Mouse (Mus musculus) heart, postnatal 25 days (tissue): ENCODE measurements around the gene Zfp654. TPM values are rescaled to one million over a fixed set of nuclear protein-coding genes. Genes with fewer than 3 reads are reported as not detected.
"Not testable (repeated sequence)": the region's sequence is repeated elsewhere in the genome, so short reads cannot be mapped to it uniquely, and the experiment has no call there.

ENCODE experiments used
- DNase-seq: peaks from one replicate; pipeline ENCODE4 v3.0.0; 2022; ENCODE audit warnings: low spot score
- intact Hi-C: fragments of 180-260 bp; cut with DNase I; formaldehyde crosslinking; loops from one replicate; pipeline ENCODE4 v1.15.1; 2025
- total RNA-seq, 2 experiments: library from RNA; stranded (reverse); gene quantifications; 2 replicates each; pipeline ENCODE4 v1.2.3; 2021

The Zfp654 gene
- total RNA-seq, 2 experiments from 2014 or later = 8.8 to 9.9 TPM

- intact Hi-C loops, DNase-seq: not testable (repeated sequence)
Observed at GRCm38 (mm10) chr16:64865841-64866240, 14.4 kb upstream of the Zfp654 start.

- intact Hi-C loops = no loop called here
Observed at GRCm38 (mm10) chr16:64856946-64857345, 5.5 kb upstream of the Zfp654 start.

DNA sequence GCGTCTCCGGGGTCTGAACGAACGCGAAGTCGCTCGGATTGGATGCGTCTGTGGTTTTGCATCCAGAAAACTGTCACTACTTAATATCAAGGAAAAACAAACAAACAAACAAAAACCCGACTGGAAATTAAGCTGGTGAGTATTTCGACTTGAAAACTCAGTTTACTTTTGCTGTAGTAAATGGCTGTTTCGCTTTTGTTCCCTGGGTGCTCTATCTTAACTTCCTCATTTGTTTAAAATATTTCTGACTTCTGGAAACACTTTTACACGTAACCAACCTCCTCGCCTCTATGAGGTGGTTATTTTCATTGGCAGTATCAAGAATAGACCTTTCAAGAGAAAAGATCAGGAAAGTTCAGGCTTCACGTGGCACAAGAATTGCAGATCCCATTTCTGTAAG is 1.4 kb upstream of the Zfp654 start:
- no peak for DNase-seq
- intact Hi-C loops = loop anchor here (2.0 kb wide), 1 partner anchor 20 kb away; no protein-coding TSS in a partner anchor

More at GRCm38 (mm10) chr16:64856946-64857345, 5.5 kb upstream of the Zfp654 start:
- no peak for DNase-seq

- intact Hi-C loops = loop anchor here (2.0 kb wide), 1 partner anchor 20 kb away; no protein-coding TSS in a partner anchor
- peak; percentile 6 for DNase-seq
Observed at GRCm38 (mm10) chr16:64852441-64852871, 1.0 kb upstream of the Zfp654 start.

GRCm38 (mm10) chr16:64851085-64851562 is 328 bp downstream of the Zfp654 start:
- intact Hi-C loops = loop anchor here (2.0 kb wide), 1 partner anchor 80 kb away; the partner anchor contains the start of gene 4930453N24Rik
- DNase-seq = no peak

GRCm38 (mm10) chr16:64850287-64851084 is 966 bp downstream of the Zfp654 start:
- no peak for DNase-seq
- intact Hi-C loops = loop anchor here (2.0 kb wide), 1 partner anchor 80 kb away; the partner anchor contains the start of gene 4930453N24Rik

GRCm38 (mm10) chr16:64845947-64846346 is 5.5 kb downstream of the Zfp654 start:
- intact Hi-C loops = no loop called here
- no peak for DNase-seq

GRCm38 (mm10) chr16:64842374-64842729 is 9.1 kb downstream of the Zfp654 start:
- intact Hi-C loops = no loop called here
- no peak for DNase-seq

GRCm38 (mm10) chr16:64841481-64842373 is 9.7 kb downstream of the Zfp654 start:
- no peak for DNase-seq
- intact Hi-C loops = no loop called here

GRCm38 (mm10) chr16:64836709-64837108 is 14.7 kb downstream of the Zfp654 start:
- intact Hi-C loops = no loop called here
- no peak for DNase-seq

- intact Hi-C loops = no loop called here
- DNase-seq = no peak
Observed at GRCm38 (mm10) chr16:64835996-64836545, 15.4 kb downstream of the Zfp654 start.

DNA sequence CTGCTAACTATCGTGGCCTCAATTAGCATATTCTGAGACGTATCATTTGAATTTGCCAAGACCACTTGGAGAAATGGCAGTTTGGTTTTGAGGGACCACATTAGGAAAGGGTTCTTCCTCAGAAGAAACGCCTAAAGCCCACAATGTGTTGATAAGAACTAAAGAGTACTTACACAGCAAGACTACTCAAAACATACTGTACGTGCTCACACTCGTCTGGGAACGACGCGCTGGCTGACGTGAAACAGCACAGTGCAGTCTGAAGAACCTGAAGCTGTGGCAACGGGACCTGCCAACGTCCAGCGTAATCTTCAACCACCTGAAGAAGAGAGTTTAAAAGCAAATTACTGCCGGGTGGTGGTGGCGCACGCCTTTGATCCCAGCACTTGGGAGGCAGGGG is 21.2 kb downstream of the Zfp654 start:
- DNase-seq = no peak
- intact Hi-C loops = no loop called here

DNA sequence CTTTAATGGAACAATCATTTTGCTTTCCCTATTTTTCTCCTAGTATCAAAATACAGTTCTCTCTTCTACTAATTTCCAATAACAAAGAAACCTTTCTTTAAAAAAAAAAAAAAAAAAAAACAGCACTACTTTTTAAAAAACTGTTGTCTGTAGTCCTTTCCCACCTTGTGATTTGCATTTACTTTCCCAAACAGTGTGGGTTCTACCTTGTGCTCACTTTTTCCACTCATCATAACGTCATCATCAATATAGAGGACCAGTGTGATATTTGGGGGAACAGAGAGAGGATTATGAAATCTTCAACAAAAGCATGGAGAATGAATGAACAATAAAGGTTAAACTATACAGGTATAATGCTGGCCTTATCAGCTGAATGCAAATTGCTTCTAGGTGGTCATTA is 27.0 kb downstream of the Zfp654 start:
- DNase-seq = no peak
- intact Hi-C loops = no loop called here

- intact Hi-C loops = no loop called here
Observed at GRCm38 (mm10) chr16:64823890-64824289, 27.6 kb downstream of the Zfp654 start.

DNA sequence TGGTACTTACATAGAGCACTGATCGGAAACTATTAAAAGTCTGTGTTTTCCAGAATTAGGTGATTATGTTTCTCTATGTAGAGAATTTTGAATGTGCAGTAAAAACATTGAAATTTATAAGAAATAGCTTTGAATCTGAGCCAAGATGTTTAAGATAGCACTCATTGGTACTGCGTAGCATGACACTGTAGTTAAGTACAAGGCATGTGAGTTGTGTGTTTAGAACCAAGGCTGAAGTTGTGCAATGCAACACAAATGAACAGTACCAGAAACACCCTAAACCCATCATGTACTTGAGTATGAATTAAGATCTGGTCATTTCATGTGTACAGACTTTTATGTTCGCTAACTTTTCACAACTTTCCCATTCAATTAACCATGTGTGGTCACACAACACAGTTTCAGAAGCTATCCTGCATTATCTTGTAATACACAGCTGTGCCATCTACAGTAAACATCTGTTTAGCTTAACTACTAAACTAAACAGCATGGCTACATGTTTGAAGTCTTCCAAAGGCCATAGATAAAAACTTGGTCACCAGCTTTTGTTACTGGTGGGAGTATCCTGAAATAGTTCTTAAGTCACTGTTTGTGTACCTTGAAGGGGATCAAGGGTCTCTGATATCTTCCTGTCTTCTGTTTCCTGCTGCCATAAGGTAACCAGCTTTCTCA is 34.2 kb downstream of the Zfp654 start:
- no peak for DNase-seq
- intact Hi-C loops = no loop called here

More at GRCm38 (mm10) chr16:64823890-64824289, 27.6 kb downstream of the Zfp654 start:
- DNase-seq = no peak

DNA sequence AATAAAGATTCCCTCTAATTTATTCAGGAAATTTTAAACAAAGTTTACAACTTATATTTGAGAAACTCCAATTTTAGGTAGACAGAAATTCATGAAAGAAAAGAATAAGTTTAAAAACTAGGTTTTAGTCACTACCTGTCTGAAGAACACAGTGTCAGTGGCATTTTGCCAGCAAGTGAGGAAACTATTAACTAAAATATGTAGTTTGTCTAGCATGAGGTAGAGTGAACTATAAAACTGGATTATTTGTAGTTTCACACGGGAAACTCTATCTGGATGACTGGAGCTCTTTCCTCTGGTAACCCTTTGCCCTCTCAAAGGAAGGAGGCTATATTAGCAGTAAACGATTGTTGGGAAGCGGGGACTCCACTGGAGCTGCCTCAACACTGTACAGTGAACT is 48.4 kb downstream of the Zfp654 start:
- intact Hi-C loops = no loop called here
- no peak for DNase-seq

DNA sequence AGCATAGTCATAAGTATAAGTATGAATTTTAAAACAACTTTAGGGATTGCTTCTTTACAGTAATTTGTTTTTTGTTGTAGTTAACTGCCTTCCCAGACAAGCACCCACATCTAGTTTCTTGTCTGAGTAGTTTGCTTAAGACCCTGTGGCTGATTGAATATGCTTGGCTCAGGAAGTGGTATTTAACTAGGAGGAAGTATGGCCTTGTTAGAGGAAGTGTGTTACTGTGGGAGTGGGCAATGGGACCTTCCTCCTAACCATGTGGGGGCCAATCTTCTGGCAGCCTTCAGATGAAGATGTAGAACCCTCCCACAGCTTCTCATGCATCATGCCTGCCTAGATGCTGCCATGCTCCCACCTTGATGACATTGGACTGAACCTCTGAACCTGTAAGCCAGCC is 49.8 kb downstream of the Zfp654 start:
- intact Hi-C loops = no loop called here
- DNase-seq = no peak

- intact Hi-C loops = no loop called here
- DNase-seq = no peak
Observed at GRCm38 (mm10) chr16:64800393-64800792, 51.1 kb downstream of the Zfp654 start.

- intact Hi-C loops = no loop called here
- DNase-seq = no peak
Observed at GRCm38 (mm10) chr16:64794802-64795201, 56.6 kb downstream of the Zfp654 start.

DNA sequence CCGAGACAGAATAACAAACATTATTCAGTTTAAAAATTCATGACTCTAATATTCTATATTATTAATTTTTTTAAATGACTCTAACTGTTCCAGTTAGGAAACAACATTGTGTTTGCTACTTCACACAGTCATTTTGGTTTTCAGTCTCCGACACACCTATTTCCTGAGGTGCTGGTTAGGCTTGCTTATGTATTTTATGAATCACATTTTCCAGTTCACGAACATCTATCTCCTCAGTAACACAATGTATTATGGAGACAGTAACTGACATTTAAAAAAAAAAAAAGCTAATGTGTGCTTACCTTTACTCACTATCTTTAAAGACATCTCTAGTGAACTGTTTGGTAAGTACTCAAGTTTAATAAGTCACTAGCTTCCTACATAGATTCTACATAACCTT is 61.7 kb downstream of the Zfp654 start:
- DNase-seq = no peak

More for the DNA sequence above, 61.7 kb downstream of the Zfp654 start:
- intact Hi-C loops = no loop called here
